In the genomic region with DNA sequence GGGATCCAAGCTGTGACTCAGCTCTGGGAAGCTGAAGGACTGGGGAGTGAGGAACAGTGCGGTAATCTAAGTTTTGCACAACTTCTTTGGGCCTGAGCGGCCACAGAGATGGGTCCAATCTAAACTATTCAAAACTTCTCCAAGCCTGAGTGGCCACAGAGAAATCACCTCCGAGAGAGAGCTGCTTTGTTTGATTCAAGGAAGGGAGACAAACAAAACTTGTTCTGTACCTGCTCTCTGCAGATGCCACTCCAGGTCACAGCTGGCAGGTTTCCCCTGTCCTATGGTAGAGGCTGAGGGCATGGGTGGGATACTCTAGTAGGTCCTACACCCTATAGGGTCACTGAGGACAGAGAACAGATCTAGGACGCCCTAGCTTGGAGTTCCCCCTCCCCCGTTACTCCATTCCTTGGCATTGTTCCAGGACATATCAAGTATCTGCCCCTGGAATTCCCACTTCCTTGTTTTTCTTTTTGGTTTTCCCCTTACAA, we compare ENCODE assay signal across 8 mouse cellular contexts.
A peak's percentile ranks its signal among the peaks of the same experiment; 100 is the strongest.
DNase-seq lines count a peak whose midpoint lies in the region; ATAC-seq and TF ChIP-seq lines count a peak whose summit lies in the region.

No protein-coding gene starts in this region.

- 42% methylated on average over 5 of the region's 5 CpGs for WGBS in lung, embryonic 14.5 days

- no peaks in the 10 kb centered on the region for H3K9me3 ChIP-seq in lung, embryonic 14.5 days (ENCODE audit: low read depth, low read length)

- no peaks in the 10 kb centered on the region for H3K27me3 ChIP-seq in lung, embryonic 14.5 days (ENCODE audit: insufficient read depth, low read length)

- intact Hi-C loops in heart, postnatal 10 days (cut with DNase I), result loop anchor here (5.0 kb wide), 1 partner anchor 36 kb away; no protein-coding TSS in a partner anchor

- TF ChIP-seq CTCF in lung, embryonic 14.5 days (IDR thresholded peaks at IDR 0.05; ENCODE audit: low read depth), result no peak

- DNase-seq in gastrocnemius, adult 18-20 months (ENCODE audit: low spot score), result peak; percentile 46
- DNase-seq in gastrocnemius, postnatal 10 days, result no peak
- DNase-seq in R1 (ENCODE audit: low read depth, low spot score), result peak; percentile 84
- peak; percentile 58 to 67 for DNase-seq in heart, postnatal 10 days
- DNase-seq in lung, embryonic 14.5 days, result peak; percentile 79
- no peak for DNase-seq in thymus, adult 18-20 months
- no peak for DNase-seq in thymus, postnatal 0 days (ENCODE audit: low spot score)

- H3K4me1 ChIP-seq in lung, embryonic 14.5 days (ENCODE audit: insufficient read depth), result peaks cover 50% of the 10 kb centered on the region

- ATAC-seq in lung, embryonic 14.5 days (ENCODE audit: insufficient read depth), result no peak
- no peak for ATAC-seq in erythroid progenitor cell, adult 5-6 weeks (replicated peaks; ENCODE audit: low FRiP score, poor library complexity, severe bottlenecking)

- H3K9ac ChIP-seq in lung, embryonic 14.5 days, result peak overlapping the region; percentile 38; the same call in 1 of the 2 replicates

- no peak overlapping the region for H3K4me3 ChIP-seq in lung, embryonic 14.5 days (ENCODE audit: low read depth, low read length)

- H3K4me2 ChIP-seq in lung, embryonic 14.5 days, result peak overlapping the region; percentile 63

- peaks cover 10% of the 10 kb centered on the region; the same call in 1 of the 2 replicates for H3K36me3 ChIP-seq in lung, embryonic 14.5 days (ENCODE audit: insufficient read depth)

- peak overlapping the region; percentile 55; the same call in 1 of the 2 replicates for H3K27ac ChIP-seq in lung, embryonic 14.5 days (ENCODE audit: low read depth)

Comparison
In these comparisons a context has a peak if more than half of its experiments do, and no peak if none do; other contexts are left out.
1. DNase-seq: peak in gastrocnemius, adult 18-20 months (single experiment), R1 (single experiment), heart, postnatal 10 days (2 of 2) and lung, embryonic 14.5 days (single experiment); none in gastrocnemius, postnatal 10 days (single experiment), thymus, adult 18-20 months (0 of 2) and thymus, postnatal 0 days (single experiment).